Mouse (Mus musculus) midbrain, embryonic 14.5 days (tissue): ENCODE measurements around the gene Serpinb6a. TPM values are rescaled to one million over a fixed set of nuclear protein-coding genes. Genes with fewer than 3 reads are reported as not detected.

Source experiments
- ATAC-seq: fragments of 200-750 bp; cut with Nextera tagmentation; 2 replicates; pipeline ENCODE4 v1.8.0; 2017; ENCODE audit warnings: moderate number of reproducible peaks, moderate library complexity; ENCODE audit not compliant: low FRiP score, low TSS enrichment
- DNase-seq: peaks from one replicate; pipeline ENCODE4 v3.0.0-alpha.2; 2015
- H3K27ac ChIP-seq: fragments of 300-500 bp; sonication (generic); replicated peaks from 2 replicates; pipeline ENCODE4 v1.5.1; 2014; ENCODE audit warnings: mild to moderate bottlenecking, low read depth, low read length, moderate library complexity
- H3K27me3 ChIP-seq: fragments of 300-500 bp; sonication (generic); 2 replicates; pipeline ENCODE4 v1.6.1; 2014; ENCODE audit warnings: low read length, control low read depth, mixed read lengths; ENCODE audit not compliant: control insufficient read depth, insufficient read depth
- H3K36me3 ChIP-seq: fragments of 300-500 bp; sonication (generic); 2 replicates; pipeline ENCODE4 v1.6.1; 2014; ENCODE audit warnings: low read length, control low read depth; ENCODE audit not compliant: control insufficient read depth, insufficient read depth
- H3K4me1 ChIP-seq: fragments of 300-500 bp; sonication (generic); 2 replicates; pipeline ENCODE4 v1.6.1; 2014; ENCODE audit warnings: mild to moderate bottlenecking, antibody characterized with exemption, low read length, control low read depth; ENCODE audit not compliant: control insufficient read depth, insufficient read depth
- H3K4me2 ChIP-seq: fragments of 300-500 bp; sonication (generic); 2 replicates; pipeline ENCODE4 v1.6.1; 2014; ENCODE audit warnings: mild to moderate bottlenecking, low read length, moderate library complexity
- H3K4me3 ChIP-seq: fragments of 300-500 bp; sonication (generic); replicated peaks from 2 replicates; pipeline ENCODE4 v1.5.1; 2014; ENCODE audit warnings: low read depth, low read length
- H3K9ac ChIP-seq: fragments of 300-500 bp; sonication (generic); replicated peaks from 2 replicates; pipeline ENCODE4 v1.6.1; 2014; ENCODE audit warnings: mild to moderate bottlenecking, low read length, moderate library complexity
- H3K9me3 ChIP-seq: fragments of 300-500 bp; sonication (generic); 2 replicates; pipeline ENCODE4 v1.6.1; 2016; ENCODE audit warnings: low read length, control low read depth, mixed read lengths; ENCODE audit not compliant: control insufficient read depth
- WGBS: fragments of 180-500 bp; shearing (Covaris S2); extraction: QIAGEN DNeasy Blood & Tissue Kit; methylation state at CpG from one replicate; pipeline ENCODE4 v1.1.7; 2014; 5-methylcytosine and 5-hydroxymethylcytosine counted together
- polyA plus RNA-seq: library from polyadenylated mRNA; unstranded; fragments of >200 nt; fragmentation: Nextera tagmentation; extraction: Ambion mirVana; gene quantifications from 2 replicates; pipeline ENCODE4 v1.2.1, GENCODE M21; 2014

Gene Serpinb6a
- polyA plus RNA-seq, 1 experiment from 2014 or later, result 40.0 TPM

DNA sequence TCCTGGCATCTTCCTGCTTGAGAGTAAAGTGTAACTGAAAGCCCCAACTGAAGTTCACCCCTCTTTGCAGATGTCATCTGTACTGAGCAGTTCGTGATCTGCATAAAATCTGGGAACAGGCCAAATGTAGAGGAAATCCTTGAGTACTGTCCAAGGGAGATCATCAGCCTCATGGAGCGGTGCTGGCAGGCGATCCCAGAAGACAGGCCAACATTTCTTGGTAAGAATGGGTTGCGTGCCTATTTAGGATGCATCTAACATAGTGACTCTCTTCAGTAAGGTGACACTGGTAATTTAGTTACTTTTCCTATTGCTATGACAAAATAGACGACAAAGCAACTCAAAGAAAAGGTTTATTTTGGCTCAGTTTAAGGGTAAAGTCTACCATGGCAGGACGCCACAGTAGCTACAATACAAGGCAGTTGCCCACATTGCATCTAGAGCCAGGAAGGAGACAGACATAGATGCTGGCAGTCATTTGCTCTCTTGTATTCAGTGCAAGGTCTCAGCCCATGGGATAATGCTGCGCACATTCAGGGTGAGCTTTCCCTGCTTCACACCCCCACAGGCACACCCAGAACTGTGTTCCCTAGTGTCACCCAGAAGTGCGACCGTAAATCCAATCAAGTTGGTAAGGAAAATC is 14.5 kb upstream of the Serpinb6a start:
- Histone ChIP-seq H3K4me1 (no peaks in the 10 kb centered on the region), H3K36me3 (peaks cover 34% of the 10 kb centered on the region), H3K9me3 (no peaks in the 10 kb centered on the region), H3K4me2 (no peak overlapping the region), H3K9ac (no peak overlapping the region), H3K27ac (no peak overlapping the region), H3K27me3 (no peaks in the 10 kb centered on the region), H3K4me3 (no peak overlapping the region)
- 93% methylated on average over 9 of the region's 9 CpGs for WGBS
- ATAC-seq (no peak), DNase-seq (peak; percentile 23)

DNA sequence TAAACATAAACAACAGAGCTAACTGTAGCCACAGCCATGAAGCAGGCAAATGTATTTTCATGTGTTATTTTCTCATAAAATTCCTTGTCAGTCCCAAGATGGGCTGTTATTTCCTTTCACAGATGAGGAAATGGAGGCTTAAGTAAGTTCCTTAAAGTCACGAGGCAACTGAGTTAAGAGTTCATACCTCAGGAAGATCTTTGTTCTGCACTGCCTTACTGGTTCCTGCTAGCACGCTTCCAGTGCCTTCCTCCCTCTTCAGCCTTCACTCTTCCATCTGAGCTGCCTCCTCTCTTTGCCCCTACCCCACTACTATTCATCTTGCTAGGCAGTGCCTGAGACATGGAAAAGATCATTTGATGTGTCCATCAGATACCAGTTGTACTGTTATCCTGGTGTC is 4.6 kb upstream of the Serpinb6a start:
- Histone ChIP-seq H3K4me2 (no peak overlapping the region), H3K9ac (no peak overlapping the region), H3K4me1 (peaks cover 8% of the 10 kb centered on the region), H3K36me3 (peaks cover 5% of the 10 kb centered on the region), H3K4me3 (no peak overlapping the region), H3K27me3 (no peaks in the 10 kb centered on the region), H3K9me3 (no peaks in the 10 kb centered on the region), H3K27ac (no peak overlapping the region)
- no peak for DNase-seq
- ATAC-seq, result no peak
- 80% methylated on average over 2 of the region's 2 CpGs for WGBS

DNA sequence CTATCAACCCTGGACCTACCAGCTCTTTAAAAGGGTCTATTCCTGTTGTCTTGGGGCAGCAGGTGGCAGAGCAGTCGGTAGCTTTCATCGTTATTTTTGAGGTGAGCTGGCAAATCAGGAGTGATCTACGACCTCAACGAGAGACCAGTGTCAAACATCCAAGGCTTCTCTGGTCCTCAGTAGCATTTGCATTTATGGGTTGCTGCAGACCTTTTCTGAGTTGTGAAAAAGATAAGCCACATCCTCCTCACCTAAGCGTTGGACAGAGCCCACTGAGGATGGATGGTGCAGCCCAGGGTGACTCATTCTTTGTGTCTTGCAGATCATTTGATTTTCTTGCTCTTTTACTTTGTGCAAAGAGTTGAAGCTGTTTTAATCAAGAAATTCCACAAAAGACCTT is 464 bp upstream of the Serpinb6a start:
- peak overlapping the region; percentile 88 for H3K9ac ChIP-seq
- H3K9me3 ChIP-seq, result no peaks in the 10 kb centered on the region
- peaks cover 13% of the 10 kb centered on the region for H3K4me1 ChIP-seq
- H3K36me3 ChIP-seq, result no peaks in the 10 kb centered on the region
- ATAC-seq, result no peak
- H3K4me2 ChIP-seq, result peak overlapping the region; percentile 72
- no peaks in the 10 kb centered on the region for H3K27me3 ChIP-seq
- peak overlapping the region; percentile 97 for H3K4me3 ChIP-seq
- DNase-seq, result no peak
- 11% methylated on average over 5 of the region's 5 CpGs for WGBS
- H3K27ac ChIP-seq, result peak overlapping the region; percentile 90

DNA sequence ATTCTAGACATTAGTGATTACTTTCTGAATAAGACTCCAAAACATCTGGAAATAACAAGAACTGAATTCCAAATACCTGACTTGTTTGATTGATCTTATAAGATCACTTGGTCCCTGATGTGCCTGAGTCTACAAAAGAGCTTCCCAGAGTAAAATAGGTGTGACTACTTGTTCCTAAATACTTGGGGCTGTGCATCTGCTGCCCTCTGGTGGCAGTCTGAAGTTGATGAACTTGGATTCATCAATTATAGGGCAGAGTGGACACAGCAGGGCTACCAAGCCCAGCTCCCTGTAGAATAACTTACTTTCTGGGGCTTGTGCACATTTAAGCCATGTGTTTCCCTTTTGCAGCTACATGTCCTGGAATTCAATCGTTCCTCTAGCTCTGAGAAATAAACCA is 7.4 kb downstream of the Serpinb6a start:
- 21% methylated on average over 1 of the region's 1 CpGs for WGBS
- no peaks in the 10 kb centered on the region for H3K4me1 ChIP-seq
- no peaks in the 10 kb centered on the region for H3K27me3 ChIP-seq
- H3K4me3 ChIP-seq, result no peak overlapping the region
- H3K9me3 ChIP-seq, result no peaks in the 10 kb centered on the region
- H3K4me2 ChIP-seq, result no peak overlapping the region
- no peak overlapping the region for H3K27ac ChIP-seq
- no peaks in the 10 kb centered on the region for H3K36me3 ChIP-seq
- no peak overlapping the region for H3K9ac ChIP-seq
- DNase-seq (peak; percentile 83), ATAC-seq (no peak)

- H3K36me3 ChIP-seq, result no peaks in the 10 kb centered on the region
- 84% methylated on average over 5 of the region's 5 CpGs for WGBS
- no peak overlapping the region for H3K9ac ChIP-seq
- no peaks in the 10 kb centered on the region for H3K4me1 ChIP-seq
- H3K9me3 ChIP-seq, result no peaks in the 10 kb centered on the region
- ATAC-seq (no peak), DNase-seq (no peak)
- no peak overlapping the region for H3K27ac ChIP-seq
- no peak overlapping the region for H3K4me2 ChIP-seq
- no peak overlapping the region for H3K4me3 ChIP-seq
- H3K27me3 ChIP-seq, result no peaks in the 10 kb centered on the region
These were observed 13.0 kb downstream of the Serpinb6a start for GRCm38 (mm10) chr13:33989625-33990024.

GRCm38 (mm10) chr13:33966574-33966973 is 36.0 kb downstream of the Serpinb6a start:
- Histone ChIP-seq H3K9ac (no peak overlapping the region), H3K36me3 (no peaks in the 10 kb centered on the region), H3K4me2 (no peak overlapping the region), H3K9me3 (no peaks in the 10 kb centered on the region), H3K4me1 (no peaks in the 10 kb centered on the region), H3K4me3 (no peak overlapping the region), H3K27me3 (no peaks in the 10 kb centered on the region), H3K27ac (no peak overlapping the region)
- no peak for DNase-seq
- ATAC-seq, result no peak

DNA sequence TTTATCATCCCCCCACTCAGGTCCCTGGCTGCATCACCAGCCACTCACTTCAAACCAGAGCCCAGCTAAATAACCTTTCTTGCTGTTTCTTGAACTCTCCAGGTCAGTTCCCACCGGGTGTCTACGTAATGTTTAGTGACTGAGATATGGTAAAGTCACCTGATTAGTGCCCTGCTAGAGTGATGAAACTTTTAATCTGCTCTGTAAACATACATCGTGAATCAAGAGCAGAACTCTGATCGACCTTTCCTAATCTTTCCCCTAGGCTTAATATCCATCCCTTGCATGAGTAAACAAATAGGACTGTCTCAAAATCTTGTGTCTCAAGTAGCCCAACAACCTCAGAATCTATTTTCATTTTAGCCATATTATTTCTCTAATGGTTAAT is 36.6 kb downstream of the Serpinb6a start:
- Histone ChIP-seq H3K4me1 (no peaks in the 10 kb centered on the region), H3K4me2 (no peak overlapping the region), H3K27ac (no peak overlapping the region), H3K9ac (no peak overlapping the region), H3K36me3 (no peaks in the 10 kb centered on the region), H3K27me3 (no peaks in the 10 kb centered on the region), H3K9me3 (no peaks in the 10 kb centered on the region), H3K4me3 (no peak overlapping the region)
- DNase-seq (no peak), ATAC-seq (no peak)
- 72% methylated on average over 4 of the region's 4 CpGs for WGBS

DNA sequence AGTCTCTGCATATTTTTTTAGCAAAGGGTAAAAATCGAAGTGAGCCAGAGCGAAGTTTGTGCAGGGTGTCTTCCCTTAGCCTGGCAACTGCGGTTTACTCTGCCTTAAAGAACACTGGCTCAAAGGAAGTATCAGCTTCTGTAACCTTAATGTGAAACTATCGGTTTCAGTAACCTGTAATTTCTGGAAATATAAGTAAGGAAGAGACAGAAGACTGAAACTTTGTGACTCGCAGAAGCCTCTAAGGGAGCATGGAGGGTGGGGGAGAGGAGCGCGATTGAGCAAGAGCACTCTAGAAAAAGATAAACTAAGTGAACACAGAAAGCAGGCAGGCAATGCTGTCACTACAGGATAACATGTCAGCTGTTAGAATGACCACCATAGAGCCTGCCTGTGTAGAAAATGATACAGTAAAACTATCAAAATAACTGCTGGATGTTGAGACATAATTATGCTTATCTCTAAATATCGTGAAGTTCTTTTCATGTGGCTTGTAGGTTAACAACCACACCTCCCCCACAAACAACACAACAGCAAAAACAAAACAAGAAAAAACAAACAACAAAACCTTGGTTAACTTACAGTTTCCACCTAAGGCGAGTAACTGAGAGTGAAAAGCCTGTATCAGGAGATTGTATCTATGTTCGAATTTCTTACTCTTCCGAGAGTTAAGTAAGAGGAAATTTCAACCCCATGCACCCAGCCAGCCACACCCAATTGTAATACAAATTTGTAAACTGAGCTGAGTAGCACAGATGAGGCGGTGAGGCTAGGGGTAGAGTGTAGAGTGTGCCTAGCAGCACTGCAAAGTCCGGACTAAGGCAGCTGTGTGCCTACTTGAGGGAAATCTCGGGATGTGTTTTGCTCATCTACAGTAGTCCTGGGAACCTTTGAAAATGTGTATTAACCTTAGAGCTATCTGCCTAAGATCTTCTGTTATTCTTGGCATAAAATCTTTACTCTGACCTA is 37.3 kb downstream of the Serpinb6a start:
- 27% methylated on average over 14 of the region's 14 CpGs for WGBS
- Histone ChIP-seq H3K27ac (peak overlapping the region; percentile 65), H3K36me3 (no peaks in the 10 kb centered on the region), H3K27me3 (no peaks in the 10 kb centered on the region), H3K9me3 (no peaks in the 10 kb centered on the region), H3K9ac (peak overlapping the region; percentile 49), H3K4me1 (no peaks in the 10 kb centered on the region), H3K4me3 (peak overlapping the region; percentile 42), H3K4me2 (peak overlapping the region; percentile 58)
- ATAC-seq (0 out of 2 replicates have a peak, but pooled peaks have one; percentile 19), DNase-seq (no peak)
